ENCODE assay signal across 1 mouse cellular context in the genomic region with DNA sequence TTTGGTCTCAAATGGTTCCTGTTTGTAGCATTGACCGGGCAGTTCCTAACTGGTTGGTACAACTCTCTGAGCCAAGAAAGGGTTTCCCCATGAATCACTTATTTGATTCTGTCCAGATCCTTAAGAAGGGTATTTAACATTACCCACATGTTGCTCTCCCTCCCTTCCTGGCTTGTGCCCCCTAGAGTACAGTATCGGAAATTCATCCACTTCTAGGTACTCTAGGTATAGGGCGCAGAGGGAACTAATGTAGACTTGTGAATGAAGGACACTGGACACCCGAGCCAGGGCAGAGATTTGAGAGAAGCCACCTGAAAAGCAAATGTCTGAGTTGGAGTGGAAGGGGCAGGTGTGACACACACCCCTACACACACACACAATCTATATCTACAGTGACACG.
TF ChIP-seq lines count a peak whose summit lies in the region.

No protein-coding gene starts in this region.

TF ChIP-seq in CH12.LX, 34 proteins besides CTCF, POLR2A, EP300 and RAD21 (continued from another document):
- TF ChIP-seq ETS1 (conservative IDR thresholded peaks at IDR 0.05; ENCODE audit: low read depth, low read length) (no peak), CHD1 (IDR thresholded peaks at IDR 0.05; ENCODE audit: low read depth, low read length) (no peak), MYC (IDR thresholded peaks at IDR 0.05; ENCODE audit: low read depth, low read length) (peak; percentile 49; the same call in 1 of the 2 replicates), NELFE (IDR thresholded peaks at IDR 0.05; ENCODE audit: low read depth, low read length) (no peak; the same call in 1 of the 2 replicates), SMC3 (IDR thresholded peaks at IDR 0.05; ENCODE audit: low read depth, low read length) (peak; percentile 57), UBTF (IDR thresholded peaks at IDR 0.05; ENCODE audit: low read depth, low read length) (no peak), MXI1 (IDR thresholded peaks at IDR 0.05; ENCODE audit: low read depth, low read length) (no peak), RCOR1 (conservative IDR thresholded peaks at IDR 0.05; ENCODE audit: low read depth, low read length) (no peak), E2F4 (IDR thresholded peaks at IDR 0.05; ENCODE audit: insufficient replicate concordance, low read depth, low read length) (no peak), IRF4 (IDR thresholded peaks at IDR 0.05; ENCODE audit: low read depth, low read length) (no peak; the same call in 1 of the 2 replicates)
